Mouse (Mus musculus) left cerebral cortex, adult 2 months (tissue): Measurements from ENCODE around the gene Miox. TPM values are rescaled to one million over a fixed set of nuclear protein-coding genes. Genes with fewer than 3 reads are reported as not detected.
A peak's percentile ranks its signal among the peaks of the same experiment; 100 is the strongest.

Experiments used
- DNase-seq, 2 experiments: peaks; one replicate each; pipeline ENCODE4 v3.0.0; 2021 to 2022; ENCODE audit warnings: low spot score in 2 of 2, mixed read lengths in 1 of 2; ENCODE audit errors: extremely low spot score in 1 of 2
- H3K27ac ChIP-seq: fragments of 200-600 bp; 2 replicates; pipeline ENCODE4 v1.8.1; 2022
- H3K4me3 ChIP-seq: fragments of 200-600 bp; 2 replicates; pipeline ENCODE4 v1.8.1; 2022
- CTCF ChIP-seq: fragments of 200-600 bp; IDR thresholded peaks from 2 replicates; pipeline ENCODE4 v1.8.1; 2022; ENCODE audit warnings: antibody characterized with exemption, mild to moderate bottlenecking, moderate library complexity
- intact Hi-C: fragments of 180-260 bp; cut with DNase I; formaldehyde crosslinking; loops from one replicate; pipeline ENCODE4 v1.15.1; 2025
- total RNA-seq, 2 experiments: library from RNA; stranded (reverse); gene quantifications; 2 replicates each; pipeline ENCODE4 v1.2.3; 2021

Miox gene
- total RNA-seq, 2 experiments from 2014 or later = not detected

GRCm38 (mm10) chr15:89322670-89323522, 11.3 kb upstream of the Miox start, which contains the start of gene Adm2:
Gene Adm2, plus strand, starts transcription at chr15:89322720.
- TF ChIP-seq CTCF = no peak
- Histone ChIP-seq H3K4me3 (no peak within 1 kb of the TSS), H3K27ac (no peak within 1 kb of the TSS)
- intact Hi-C loops = no loop called here
- no peak for DNase-seq

- no peak overlapping the region for H3K27ac ChIP-seq
- no peak for TF ChIP-seq CTCF
- DNase-seq = no peak
- no peak overlapping the region for H3K4me3 ChIP-seq
- intact Hi-C loops = no loop called here
Measured at GRCm38 (mm10) chr15:89323656-89324055, 10.5 kb upstream of the Miox start.

GRCm38 (mm10) chr15:89326441-89326840, 7.8 kb upstream of the Miox start:
- intact Hi-C loops = no loop called here
- H3K27ac ChIP-seq = no peak overlapping the region
- DNase-seq = no peak
- no peak for TF ChIP-seq CTCF
- no peak overlapping the region for H3K4me3 ChIP-seq

- no peak for TF ChIP-seq CTCF
- intact Hi-C loops = no loop called here
- H3K4me3 ChIP-seq = no peak overlapping the region
- no peak overlapping the region for H3K27ac ChIP-seq
- DNase-seq = no peak
Measured at GRCm38 (mm10) chr15:89334774-89335537, 758 bp downstream of the Miox start.

GRCm38 (mm10) chr15:89336422-89336821, 2.2 kb downstream of the Miox start:
- intact Hi-C loops = no loop called here
- no peak for DNase-seq
- Histone ChIP-seq H3K4me3 (no peak overlapping the region), H3K27ac (no peak overlapping the region)
- TF ChIP-seq CTCF = no peak

GRCm38 (mm10) chr15:89339696-89340095, 5.5 kb downstream of the Miox start:
- intact Hi-C loops = no loop called here

GRCm38 (mm10) chr15:89340136-89340535, 5.9 kb downstream of the Miox start:
- no peak for DNase-seq
- Histone ChIP-seq H3K4me3 (no peak overlapping the region), H3K27ac (no peak overlapping the region)
- no peak for TF ChIP-seq CTCF
- intact Hi-C loops = no loop called here

More at GRCm38 (mm10) chr15:89339696-89340095, 5.5 kb downstream of the Miox start:
- no peak for TF ChIP-seq CTCF
- DNase-seq = no peak
- Histone ChIP-seq H3K27ac (no peak overlapping the region), H3K4me3 (no peak overlapping the region)

- no peak for DNase-seq
- no peak; the same call in 1 of the 2 replicates for TF ChIP-seq CTCF
- Histone ChIP-seq H3K27ac (no peak overlapping the region), H3K4me3 (no peak overlapping the region)
- intact Hi-C loops = no loop called here
Measured at GRCm38 (mm10) chr15:89341678-89342077, 7.5 kb downstream of the Miox start.

- DNase-seq = no peak
- intact Hi-C loops = no loop called here
- Histone ChIP-seq H3K4me3 (no peak overlapping the region), H3K27ac (no peak overlapping the region)
- TF ChIP-seq CTCF = peak; percentile 41
Measured at GRCm38 (mm10) chr15:89343325-89343724, 9.1 kb downstream of the Miox start.

- no peak overlapping the region for H3K4me3 ChIP-seq
- no peak for DNase-seq
- intact Hi-C loops = no loop called here
- H3K27ac ChIP-seq = no peak overlapping the region
- no peak for TF ChIP-seq CTCF
Measured at GRCm38 (mm10) chr15:89350447-89350846, 16.2 kb downstream of the Miox start.

- no peak for DNase-seq
- intact Hi-C loops = no loop called here
- H3K27ac ChIP-seq = no peak overlapping the region
- TF ChIP-seq CTCF = no peak
- no peak overlapping the region for H3K4me3 ChIP-seq
Measured at GRCm38 (mm10) chr15:89351302-89351701, 17.1 kb downstream of the Miox start.

- no peak for TF ChIP-seq CTCF
- no peak for DNase-seq
- intact Hi-C loops = no loop called here
- H3K27ac ChIP-seq = no peak overlapping the region
- no peak overlapping the region for H3K4me3 ChIP-seq
Measured at GRCm38 (mm10) chr15:89352054-89352453, 17.9 kb downstream of the Miox start.
